Mouse (Mus musculus): ENCODE data around the gene Klrg2. TPM values are rescaled to one million over a fixed set of nuclear protein-coding genes. Genes with fewer than 3 reads are reported as not detected.

The Klrg2 gene
- polyA plus RNA-seq, 2 experiments = 0.01 to 0.08 TPM

GRCm38 (mm10) chr6:38624439-38624838 lies 12.6 kb downstream of the Klrg2 start:
- H3K27ac ChIP-seq = no peak overlapping the region
- ATAC-seq (ENCODE audit: insufficient read depth) = no peak
- peaks cover 10% of the 10 kb centered on the region for H3K36me3 ChIP-seq (replicated peaks; ENCODE audit: control insufficient read depth, insufficient read depth, low read depth)
- no peaks in the 10 kb centered on the region for H3K9me3 ChIP-seq (ENCODE audit: control insufficient read depth, low read length)
- DNase-seq (ENCODE audit: low read depth in 3 of 3, low spot score in 3 of 3) = no peak
- H3K4me1 ChIP-seq (replicated peaks; ENCODE audit: control insufficient read depth in 2 of 2, insufficient read depth in 2 of 2, low read length in 1 of 2) = peaks cover 8 to 17% of the 10 kb centered on the region in 2 experiments; a peak in 3 of 4 replicates
- TF ChIP-seq EP300 (IDR thresholded peaks at IDR 0.05; ENCODE audit: low read depth) = no peak
- no peak for TF ChIP-seq CTCF (IDR thresholded peaks at IDR 0.05; ENCODE audit: low read depth)
- WGBS (ENCODE audit: insufficient replicate concordance) = 67% methylated on average over 1 of the region's 1 CpGs
- no peaks in the 10 kb centered on the region for H3K27me3 ChIP-seq (ENCODE audit: control insufficient read depth, insufficient read depth, low read length)
- no peak overlapping the region for H3K9ac ChIP-seq (replicated peaks)
- no peak overlapping the region for H3K4me3 ChIP-seq (ENCODE audit: insufficient read depth in 1 of 2, low read depth in 2 of 2, low read length in 2 of 2)
- H3K4me2 ChIP-seq (ENCODE audit: low read depth) = no peak overlapping the region

- DNase-seq (ENCODE audit: low read depth in 3 of 3, low spot score in 3 of 3) = peak; percentile 35 to 50 (median 46)
- TF ChIP-seq EP300 (IDR thresholded peaks at IDR 0.05; ENCODE audit: low read depth) (peak; percentile 77), CTCF (IDR thresholded peaks at IDR 0.05; ENCODE audit: low read depth) (no peak)
- peak; percentile 88 for ATAC-seq (ENCODE audit: insufficient read depth)
These were observed 13.6 kb downstream of the Klrg2 start for GRCm38 (mm10) chr6:38623457-38623856.

GRCm38 (mm10) chr6:38622406-38622805 lies 14.6 kb downstream of the Klrg2 start:
- H3K36me3 ChIP-seq (replicated peaks; ENCODE audit: control insufficient read depth, insufficient read depth, low read depth) = peaks cover 26% of the 10 kb centered on the region
- no peak for DNase-seq (ENCODE audit: low read depth in 3 of 3, low spot score in 3 of 3)
- no peaks in the 10 kb centered on the region for H3K27me3 ChIP-seq (ENCODE audit: control insufficient read depth, insufficient read depth, low read length)
- no peak overlapping the region for H3K27ac ChIP-seq
- 89% methylated on average over 1 of the region's 1 CpGs for WGBS (ENCODE audit: insufficient replicate concordance)
- H3K9ac ChIP-seq (replicated peaks) = no peak overlapping the region
- no peak overlapping the region for H3K4me3 ChIP-seq (ENCODE audit: insufficient read depth in 1 of 2, low read depth in 2 of 2, low read length in 2 of 2)
- no peaks in the 10 kb centered on the region for H3K9me3 ChIP-seq (ENCODE audit: control insufficient read depth, low read length)
- H3K4me2 ChIP-seq (ENCODE audit: low read depth) = no peak overlapping the region
- peaks cover 8 to 17% of the 10 kb centered on the region in 2 experiments; a peak in 3 of 4 replicates for H3K4me1 ChIP-seq (replicated peaks; ENCODE audit: control insufficient read depth in 2 of 2, insufficient read depth in 2 of 2, low read length in 1 of 2)
- no peak for ATAC-seq (ENCODE audit: insufficient read depth)
- no peak for TF ChIP-seq EP300 (IDR thresholded peaks at IDR 0.05; ENCODE audit: low read depth)

More at GRCm38 (mm10) chr6:38623457-38623856, 13.6 kb downstream of the Klrg2 start:
- Histone ChIP-seq H3K27me3 (ENCODE audit: control insufficient read depth, insufficient read depth, low read length) (no peaks in the 10 kb centered on the region), H3K4me3 (ENCODE audit: insufficient read depth in 1 of 2, low read depth in 2 of 2, low read length in 2 of 2) (no peak overlapping the region), H3K9ac (replicated peaks) (no peak overlapping the region), H3K9me3 (ENCODE audit: control insufficient read depth, low read length) (no peaks in the 10 kb centered on the region), H3K36me3 (replicated peaks; ENCODE audit: control insufficient read depth, insufficient read depth, low read depth) (peaks cover 17% of the 10 kb centered on the region), H3K4me2 (ENCODE audit: low read depth) (0 out of 2 replicates have a peak overlapping the region, but pooled peaks have one; percentile 18), H3K4me1 (replicated peaks; ENCODE audit: control insufficient read depth in 2 of 2, insufficient read depth in 2 of 2, low read length in 1 of 2) (peaks cover 8 to 17% of the 10 kb centered on the region in 2 experiments; a peak in 3 of 4 replicates), H3K27ac (peak overlapping the region; percentile 66)
- 10% methylated on average over 2 of the region's 2 CpGs for WGBS (ENCODE audit: insufficient replicate concordance)

- Histone ChIP-seq H3K4me3 (ENCODE audit: insufficient read depth in 1 of 2, low read depth in 2 of 2, low read length in 2 of 2) (no peak overlapping the region), H3K4me1 (replicated peaks; ENCODE audit: control insufficient read depth in 2 of 2, insufficient read depth in 2 of 2, low read length in 1 of 2) (no peaks in the 10 kb centered on the region), H3K9ac (replicated peaks) (no peak overlapping the region), H3K4me2 (ENCODE audit: low read depth) (no peak overlapping the region), H3K27me3 (ENCODE audit: control insufficient read depth, insufficient read depth, low read length) (no peaks in the 10 kb centered on the region), H3K27ac (no peak overlapping the region), H3K9me3 (ENCODE audit: control insufficient read depth, low read length) (no peaks in the 10 kb centered on the region), H3K36me3 (replicated peaks; ENCODE audit: control insufficient read depth, insufficient read depth, low read depth) (peaks cover 40% of the 10 kb centered on the region)
- ATAC-seq (ENCODE audit: insufficient read depth) = no peak
- WGBS (ENCODE audit: insufficient replicate concordance) = 88% methylated on average over 2 of the region's 2 CpGs
- no peak for DNase-seq (ENCODE audit: low read depth in 3 of 3, low spot score in 3 of 3)
- TF ChIP-seq EP300 (IDR thresholded peaks at IDR 0.05; ENCODE audit: low read depth) = no peak
- no peak for TF ChIP-seq CTCF (IDR thresholded peaks at IDR 0.05; ENCODE audit: low read depth)
These were observed 27.1 kb downstream of the Klrg2 start for GRCm38 (mm10) chr6:38609892-38610291.

GRCm38 (mm10) chr6:38597481-38597880 lies 39.6 kb downstream of the Klrg2 start:
- no peak overlapping the region for H3K4me2 ChIP-seq (ENCODE audit: low read depth)
- ATAC-seq (ENCODE audit: insufficient read depth) (no peak), DNase-seq (ENCODE audit: low read depth in 3 of 3, low spot score in 3 of 3) (no peak)
- TF ChIP-seq EP300 (IDR thresholded peaks at IDR 0.05; ENCODE audit: low read depth) = no peak
- no peak for TF ChIP-seq CTCF (IDR thresholded peaks at IDR 0.05; ENCODE audit: low read depth)
- H3K36me3 ChIP-seq (replicated peaks; ENCODE audit: control insufficient read depth, insufficient read depth, low read depth) = peaks cover 58% of the 10 kb centered on the region
- no peaks in the 10 kb centered on the region for H3K4me1 ChIP-seq (replicated peaks; ENCODE audit: control insufficient read depth in 2 of 2, insufficient read depth in 2 of 2, low read length in 1 of 2)
- no peak overlapping the region for H3K9ac ChIP-seq (replicated peaks)
- WGBS (ENCODE audit: insufficient replicate concordance) = 83% methylated on average over 4 of the region's 4 CpGs
- no peaks in the 10 kb centered on the region for H3K27me3 ChIP-seq (ENCODE audit: control insufficient read depth, insufficient read depth, low read length)
- H3K4me3 ChIP-seq (ENCODE audit: insufficient read depth in 1 of 2, low read depth in 2 of 2, low read length in 2 of 2) = no peak overlapping the region
- no peak overlapping the region for H3K27ac ChIP-seq
- no peaks in the 10 kb centered on the region for H3K9me3 ChIP-seq (ENCODE audit: control insufficient read depth, low read length)

Data from liver, embryonic 14.5 days (tissue).